Mouse (Mus musculus): Measurements from ENCODE around the gene Metap1.

Gene Metap1

GRCm38 (mm10) chr3:138471066-138471465 is 18.2 kb downstream of the Metap1 start:
- ChIA-PET POLR2A (interaction anchor here in 1 of 4 experiments (0.6 to 2.8 kb wide), 6 partner anchors 8 to 36 kb away, joined by 3 to 15 read pairs (median 4); no protein-coding TSS in a partner anchor), CTCF (no interaction called here)

DNA sequence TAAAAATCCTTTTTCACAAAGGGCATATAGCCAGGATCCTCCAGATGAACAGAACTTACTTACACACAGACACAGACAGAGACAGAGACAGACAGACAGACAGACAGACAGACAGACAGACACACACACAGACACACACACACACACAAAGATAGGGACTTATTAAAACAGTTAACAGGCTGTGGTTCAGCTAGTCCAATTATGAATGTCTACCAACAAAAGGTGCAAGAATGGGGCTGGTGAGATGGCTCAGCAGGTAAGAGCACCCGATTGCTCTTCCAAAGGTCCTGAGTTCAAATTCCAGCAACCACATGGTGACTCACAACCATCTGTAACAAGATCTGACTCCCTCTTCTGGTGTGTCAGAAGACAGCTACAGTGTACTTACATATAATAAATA is 22.7 kb downstream of the Metap1 start:
- CTCF ChIA-PET: interaction anchor here in 2 of 4 experiments (0.6 kb wide), 2 partner anchors 24 to 62 kb away, joined by 3 read pairs; no protein-coding TSS in a partner anchor
- POLR2A ChIA-PET: interaction anchor here in 1 of 4 experiments (1.5 kb wide), 1 partner anchor 15 kb away, joined by 6 read pairs; no protein-coding TSS in a partner anchor

GRCm38 (mm10) chr3:138464573-138465147 is 24.7 kb downstream of the Metap1 start:
- CTCF ChIA-PET: no interaction called here
- POLR2A ChIA-PET: interaction anchor here in 2 of 4 experiments (0.6 to 1.5 kb wide), 4 partner anchors 9 to 81 kb away, joined by 3 to 4 read pairs (median 3); partner anchors contain the start of gene Metap1 (in 1 of the 2)

DNA sequence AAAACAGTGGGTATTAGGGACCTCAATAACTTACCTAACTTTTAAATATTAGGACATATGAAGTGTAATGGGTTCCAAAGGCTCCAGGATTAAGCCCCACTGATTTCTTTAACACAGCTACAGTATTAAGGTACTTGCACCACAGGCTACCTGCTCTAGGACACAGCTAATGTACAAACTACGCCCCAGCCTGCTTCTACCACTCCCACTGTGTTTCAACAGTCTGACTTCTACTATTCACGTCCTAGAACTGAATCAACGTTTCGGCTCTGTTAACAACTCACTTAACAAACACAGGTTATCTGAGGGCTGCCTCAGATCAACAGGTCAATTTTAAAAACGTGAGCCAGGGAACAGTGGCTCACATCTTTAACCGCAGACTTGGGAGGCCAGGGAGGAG is 25.5 kb downstream of the Metap1 start:
- CTCF ChIA-PET: no interaction called here
- POLR2A ChIA-PET: interaction anchor here in 1 of 4 experiments (1.3 kb wide), 1 partner anchor 13 kb away, joined by 3 read pairs; no protein-coding TSS in a partner anchor

GRCm38 (mm10) chr3:138463137-138463536 is 26.2 kb downstream of the Metap1 start:
- ChIA-PET CTCF (interaction anchor here (0.6 to 1.3 kb wide), 5 partner anchors 10 to 265 kb away, joined by 3 to 11 read pairs (median 3); no protein-coding TSS in a partner anchor), POLR2A (interaction anchor here in 1 of 4 experiments (1.3 kb wide), 1 partner anchor 13 kb away, joined by 3 read pairs; no protein-coding TSS in a partner anchor)

DNA sequence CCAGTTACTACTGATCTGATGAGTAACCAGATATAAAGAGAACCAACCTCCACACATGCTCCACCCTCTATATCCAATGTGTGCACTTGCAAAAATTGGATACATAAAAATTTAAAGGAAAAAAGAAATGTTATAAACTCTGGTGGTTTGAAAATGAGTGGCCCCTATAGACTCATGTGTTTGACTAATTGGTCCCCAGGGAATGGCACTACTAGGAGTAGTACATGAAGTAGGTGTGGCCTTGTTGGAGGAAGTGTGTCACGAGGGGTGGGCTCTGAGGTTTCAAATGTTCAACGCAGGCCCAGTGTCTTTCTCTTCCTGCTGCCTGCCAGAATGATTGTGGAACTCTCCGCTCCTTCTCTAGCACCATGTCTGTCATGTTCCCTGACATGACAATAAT is 27.5 kb downstream of the Metap1 start:
- ChIA-PET CTCF (no interaction called here), POLR2A (no interaction called here)

DNA sequence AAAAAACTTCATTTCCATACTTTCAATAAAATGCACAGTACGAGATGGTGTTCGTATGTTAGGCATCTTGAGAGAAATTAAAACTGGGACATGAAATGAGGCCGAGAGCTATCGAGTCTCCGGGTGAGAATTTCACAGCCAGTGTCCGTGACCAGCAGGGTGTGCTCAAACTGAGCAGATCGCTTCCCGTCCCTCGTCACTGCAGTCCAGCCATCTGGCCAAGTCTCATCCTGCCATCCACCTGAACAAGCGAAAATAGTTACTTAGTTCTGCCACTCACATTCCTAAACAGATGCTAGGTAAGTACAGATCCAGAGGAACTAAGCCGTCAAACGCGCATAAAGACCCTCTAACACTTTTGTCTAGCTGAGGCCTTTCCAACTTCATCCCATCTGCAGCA is 29.1 kb downstream of the Metap1 start:
- ChIA-PET CTCF (no interaction called here), POLR2A (interaction anchor here in 2 of 4 experiments (0.6 to 1.3 kb wide), 3 partner anchors 11 to 76 kb away, joined by 3 read pairs; partner anchors contain the start of gene Eif4e (in 1 of the 2))

DNA sequence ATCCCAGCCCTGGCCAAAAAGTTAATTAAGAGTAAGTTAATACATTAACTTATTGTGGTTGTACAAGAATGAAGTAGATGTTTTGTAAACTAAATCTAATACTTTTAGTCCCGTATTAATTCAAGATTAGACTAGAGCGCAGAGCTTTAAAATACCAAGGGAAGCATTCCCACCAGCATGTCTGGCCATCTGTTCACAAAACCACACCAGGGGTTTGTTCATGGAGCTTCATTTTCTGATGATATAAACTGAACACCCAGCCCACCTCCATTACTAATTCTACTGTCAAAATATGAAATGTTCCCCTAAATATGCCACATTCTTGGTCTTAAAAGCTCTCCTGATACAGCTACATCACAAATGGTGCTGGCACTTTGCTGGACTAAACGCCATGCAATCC is 30.9 kb downstream of the Metap1 start:
- ChIA-PET POLR2A (interaction anchor here in 1 of 4 experiments (0.5 to 7.3 kb wide), 3 partner anchors 13 to 72 kb away, joined by 4 to 58 read pairs (median 4); partner anchors contain the start of gene Adh5), CTCF (no interaction called here)

GRCm38 (mm10) chr3:138454711-138455435 is 34.4 kb downstream of the Metap1 start:
- ChIA-PET CTCF (interaction anchor here in 2 of 4 experiments (0.6 to 1.8 kb wide), 3 partner anchors 257 to 280 kb away, joined by 3 to 5 read pairs (median 3); no protein-coding TSS in a partner anchor), POLR2A (interaction anchor here (0.6 to 7.3 kb wide), 15 partner anchors 8 to 591 kb away, joined by 3 to 58 read pairs (median 5); partner anchors contain the start of genes Adh5 (in 1 of the 4) and H2afz (in 1 of the 4))

GRCm38 (mm10) chr3:138454234-138454633 is 35.1 kb downstream of the Metap1 start:
- POLR2A ChIA-PET: interaction anchor here in 3 of 4 experiments (0.7 to 7.3 kb wide), 6 partner anchors 9 to 79 kb away, joined by 3 to 58 read pairs (median 8); partner anchors contain the start of genes Adh5 (in 1 of the 3) and Metap1 (in 1 of the 3)

GRCm38 (mm10) chr3:138452169-138452568 is 37.1 kb downstream of the Metap1 start:
- ChIA-PET CTCF (interaction anchor here in 1 of 4 experiments (0.6 kb wide), 1 partner anchor 9 kb away, joined by 3 read pairs; no protein-coding TSS in a partner anchor), POLR2A (interaction anchor here in 3 of 4 experiments (0.6 to 7.3 kb wide), 8 partner anchors 7 to 633 kb away, joined by 3 to 58 read pairs (median 3); partner anchors contain the start of genes Adh5 (in 1 of the 3), Metap1 (in 1 of the 3) and Trmt10a (in 1 of the 3))

More at GRCm38 (mm10) chr3:138454234-138454633, 35.1 kb downstream of the Metap1 start:
- CTCF ChIA-PET: interaction anchor here in 1 of 4 experiments (0.6 kb wide), 1 partner anchor 279 kb away, joined by 3 read pairs; no protein-coding TSS in a partner anchor

- ChIA-PET CTCF (no interaction called here), POLR2A (interaction anchor here in 2 of 4 experiments (0.6 to 6.6 kb wide), 9 partner anchors 7 to 124 kb away, joined by 3 to 58 read pairs (median 4); partner anchors contain the start of gene Metap1 (in 2 of the 2))
These were observed 41.0 kb downstream of the Metap1 start for GRCm38 (mm10) chr3:138448077-138448860.

DNA sequence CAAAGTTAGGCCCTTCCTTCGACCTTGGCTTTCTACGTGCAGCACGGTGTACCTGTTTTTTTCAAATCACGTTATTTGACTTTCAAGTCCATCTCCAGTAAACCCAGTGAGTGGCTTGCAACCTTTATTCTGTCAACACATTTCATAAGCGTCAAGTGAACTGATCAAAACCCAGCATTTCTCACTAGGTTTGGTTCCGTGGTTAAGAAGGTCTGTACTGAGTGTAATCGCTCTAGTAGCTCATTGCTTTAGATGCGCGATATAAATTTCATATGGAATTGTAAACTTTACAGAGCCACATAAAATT is 45.9 kb downstream of the Metap1 start:
- ChIA-PET POLR2A (interaction anchor here in 2 of 4 experiments (0.7 to 6.6 kb wide), 12 partner anchors 8 to 580 kb away, joined by 3 to 58 read pairs (median 8); partner anchors contain the start of genes Metap1 (in 2 of the 2), Eif4e (in 1 of the 2), H2afz (in 1 of the 2) and Mttp (in 1 of the 2)), CTCF (interaction anchor here in 1 of 4 experiments (0.9 to 1.5 kb wide), 2 partner anchors 8 to 245 kb away, joined by 3 to 4 read pairs; no protein-coding TSS in a partner anchor)

- CTCF ChIA-PET: interaction anchor here in 2 of 4 experiments (0.6 to 1.5 kb wide), 5 partner anchors 9 to 451 kb away, joined by 3 to 4 read pairs (median 3); no protein-coding TSS in a partner anchor
These were observed 46.5 kb downstream of the Metap1 start, which contains the start of gene Adh5 for GRCm38 (mm10) chr3:138442612-138443464. Gene Adh5 (plus strand): TSS chr3:138443093.

GRCm38 (mm10) chr3:138442203-138442602 is 47.1 kb downstream of the Metap1 start:
- CTCF ChIA-PET: interaction anchor here in 2 of 4 experiments (0.6 to 1.0 kb wide), 3 partner anchors 24 to 451 kb away, joined by 3 read pairs; no protein-coding TSS in a partner anchor

More at GRCm38 (mm10) chr3:138442612-138443464, 46.5 kb downstream of the Metap1 start, which contains the start of gene Adh5:
- POLR2A ChIA-PET: interaction anchor here in 3 of 4 experiments (0.5 to 6.6 kb wide), 14 partner anchors 9 to 611 kb away, joined by 3 to 58 read pairs (median 4); partner anchors contain the start of genes Eif4e (in 1 of the 3), H2afz (in 1 of the 3), Metap1 (in 1 of the 3) and Trmt10a (in 1 of the 3)

DNA sequence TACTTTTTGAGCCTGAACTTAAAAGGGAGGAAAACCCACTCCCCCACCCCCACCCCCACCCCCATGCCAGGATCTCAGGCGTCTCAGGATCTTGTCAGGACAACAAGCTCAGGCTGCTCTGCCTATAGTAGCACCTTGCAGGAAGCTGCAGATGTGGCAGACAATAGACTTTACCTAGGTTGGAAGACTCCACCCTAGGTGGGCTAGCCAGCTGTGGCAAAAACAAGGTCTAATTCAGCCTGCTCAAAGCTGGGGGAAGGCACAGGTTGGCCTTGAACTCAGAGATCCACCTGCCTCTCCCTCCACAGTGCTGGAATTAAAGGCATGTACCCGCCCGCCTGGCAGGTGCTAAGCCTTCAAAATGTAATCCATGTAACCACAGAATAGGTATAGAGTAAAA is 50.6 kb downstream of the Metap1 start:
- ChIA-PET POLR2A (interaction anchor here in 3 of 4 experiments (0.6 to 2.1 kb wide), 8 partner anchors 10 to 575 kb away, joined by 3 to 6 read pairs (median 4); partner anchors contain the start of genes H2afz (in 1 of the 3) and Trmt10a (in 1 of the 3)), CTCF (no interaction called here)

More at GRCm38 (mm10) chr3:138442203-138442602, 47.1 kb downstream of the Metap1 start:
- POLR2A ChIA-PET: interaction anchor here in 2 of 4 experiments (0.6 to 6.6 kb wide), 7 partner anchors 13 to 610 kb away, joined by 3 to 58 read pairs (median 4); partner anchors contain the start of genes H2afz (in 1 of the 2), Metap1 (in 1 of the 2) and Trmt10a (in 1 of the 2)
